Mouse (Mus musculus) gastrocnemius, postnatal 14 days (tissue): Measurements from ENCODE around the gene Mdm1. TPM values are rescaled to one million over a fixed set of nuclear protein-coding genes. Genes with fewer than 3 reads are reported as not detected.
"Not testable (repeated sequence)": the region's sequence is repeated elsewhere in the genome, so short reads cannot be mapped to it uniquely, and the experiment has no call there.

Source experiments
- DNase-seq: peaks from one replicate; pipeline ENCODE4 v3.0.0; 2021; ENCODE audit warnings: mixed read lengths
- intact Hi-C: fragments of 180-260 bp; cut with DNase I; formaldehyde crosslinking; loops from one replicate; pipeline ENCODE4 v1.15.1; 2025; ENCODE audit warnings: low total_unique reads
- total RNA-seq, 2 experiments: library from RNA; stranded (reverse); gene quantifications; 2 replicates each; pipeline ENCODE4 v1.2.3; 2021

Gene Mdm1
- total RNA-seq, 2 experiments from 2014 or later = 1.9 to 2.8 TPM

GRCm38 (mm10) chr10:118175542-118175941 is 33.9 kb downstream of the Mdm1 start:
- intact Hi-C loops, DNase-seq: not testable (repeated sequence)

- no peak for DNase-seq
- intact Hi-C loops = no loop called here
These were observed 37.1 kb downstream of the Mdm1 start for GRCm38 (mm10) chr10:118178735-118179151.

GRCm38 (mm10) chr10:118179265-118179664 is 37.7 kb downstream of the Mdm1 start:
- intact Hi-C loops = no loop called here

DNA sequence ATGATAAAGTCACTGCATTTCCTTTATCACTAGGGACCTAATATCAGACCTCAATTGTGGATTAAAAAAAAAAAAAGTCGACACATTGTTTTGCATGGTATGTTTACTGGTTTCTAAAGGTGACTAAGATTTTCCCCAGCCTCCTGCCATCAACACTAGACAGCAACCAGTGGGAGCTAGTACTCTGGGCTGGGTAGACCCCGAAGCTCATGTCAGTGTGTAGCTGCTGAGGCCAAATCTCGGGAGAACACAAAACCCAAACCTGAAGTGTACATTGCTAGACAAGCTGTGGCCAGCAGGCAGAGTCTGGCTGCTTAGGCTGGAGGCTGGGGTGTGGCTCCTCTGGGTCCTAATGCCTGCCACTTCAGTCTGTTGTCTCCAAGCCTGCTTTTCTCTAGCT is 53.5 kb downstream of the Mdm1 start:
- DNase-seq, intact Hi-C loops: not testable (repeated sequence)

More at GRCm38 (mm10) chr10:118179265-118179664, 37.7 kb downstream of the Mdm1 start:
- DNase-seq = no peak

DNA sequence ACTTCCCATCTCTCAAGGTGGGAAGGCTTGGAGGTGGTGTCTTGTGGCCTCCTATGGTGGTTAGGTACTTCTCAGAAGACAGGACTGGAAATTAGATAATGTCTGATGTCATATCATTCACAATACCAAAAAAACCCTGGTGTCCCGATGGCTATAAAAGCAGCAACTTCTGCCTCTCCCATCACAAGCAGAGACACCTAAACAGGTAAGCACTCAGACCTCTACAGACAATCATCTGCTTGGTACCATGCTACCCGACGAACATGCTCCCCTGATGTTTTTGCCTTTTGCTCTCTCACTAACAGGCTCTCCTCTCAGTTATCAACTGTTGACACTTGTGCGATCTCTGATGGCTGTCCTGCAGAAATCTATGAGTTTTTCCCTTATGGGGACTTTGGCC is 63.0 kb downstream of the Mdm1 start, which contains the start of gene Il22:
Gene Il22, plus strand, starts transcription at position 301 of the 400 bp plus-strand sequence.
- no peak for DNase-seq
- intact Hi-C loops = no loop called here

DNA sequence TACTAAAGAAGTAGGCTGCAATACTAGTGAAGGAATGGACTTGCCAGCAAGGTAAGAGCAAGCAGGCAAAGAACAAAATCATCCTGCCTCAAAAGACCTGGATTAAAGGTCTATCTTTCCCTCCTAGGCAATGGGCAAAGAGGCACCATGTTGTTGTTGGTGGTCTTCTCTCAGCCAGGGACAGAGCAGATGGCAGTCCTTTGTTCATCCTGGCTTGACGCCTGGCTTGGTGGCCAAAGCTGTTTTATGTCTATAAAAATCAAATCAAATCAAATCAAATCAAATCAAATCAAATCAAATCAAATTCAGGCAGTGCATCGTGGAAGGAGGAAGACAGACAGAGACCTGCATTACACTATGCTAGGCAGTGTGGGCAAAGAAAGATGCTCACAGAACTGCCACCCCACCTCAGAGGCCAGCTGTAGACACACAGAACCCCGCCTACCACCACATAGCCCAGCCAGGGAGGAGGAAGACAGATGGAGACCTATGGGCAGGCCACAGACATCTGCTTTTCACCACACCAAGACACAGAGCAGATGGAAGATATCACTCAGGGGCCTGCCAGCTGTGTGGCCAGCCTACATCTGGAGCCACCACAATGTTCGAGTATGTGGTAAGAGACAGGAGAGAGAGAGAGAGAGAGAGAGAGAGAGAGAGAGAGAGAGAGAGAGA is 74.2 kb downstream of the Mdm1 start:
- intact Hi-C loops, DNase-seq: not testable (repeated sequence)

Other genes starting within 250 kb of the Mdm1 start
- not detected for gene Il22, start 63.1 kb downstream of the Mdm1 start, total RNA-seq
- under 1 TPM; 0.38 to 0.43 TPM for gene Gm32717, start 99.0 kb downstream of the Mdm1 start, total RNA-seq
- under 1 TPM; 0.38 to 0.43 TPM for gene Gm32802, start 116.9 kb downstream of the Mdm1 start, total RNA-seq
- not detected for gene Iltifb, start 153.2 kb downstream of the Mdm1 start, total RNA-seq
- gene Gm9040, start 185.2 kb downstream of the Mdm1 start, total RNA-seq = not detected
- gene Gm9044, start 190.6 kb downstream of the Mdm1 start, total RNA-seq = not detected
- gene Gm9045, start 196.0 kb downstream of the Mdm1 start, total RNA-seq = not detected
- not detected for gene Gm9046, start 201.4 kb downstream of the Mdm1 start, total RNA-seq
- not detected for gene Gm9048, start 206.9 kb downstream of the Mdm1 start, total RNA-seq
- not detected for gene Gm9049, start 212.3 kb downstream of the Mdm1 start, total RNA-seq